Mouse (Mus musculus) intestine, embryonic 16.5 days (tissue): ENCODE results near the gene Hsf2bp. TPM values are rescaled to one million over a fixed set of nuclear protein-coding genes. Genes with fewer than 3 reads are reported as not detected.

Experiments used
- ATAC-seq: fragments of 200-750 bp; cut with Nextera tagmentation; 2 replicates; pipeline ENCODE4 v1.8.0; 2017; ENCODE audit warnings: moderate TSS enrichment, moderate library complexity
- H3K27ac ChIP-seq: fragments of 300-500 bp; sonication (generic); 2 replicates; pipeline ENCODE4 v1.5.1; 2014; ENCODE audit warnings: mild to moderate bottlenecking, low read length
- H3K27me3 ChIP-seq: fragments of 300-500 bp; sonication (generic); replicated peaks from 2 replicates; pipeline ENCODE4 v1.6.1; 2014; ENCODE audit warnings: low read length, control low read depth, mixed read lengths; ENCODE audit not compliant: control insufficient read depth, insufficient read depth
- H3K36me3 ChIP-seq: fragments of 300-500 bp; sonication (generic); 2 replicates; pipeline ENCODE4 v1.6.1; 2014; ENCODE audit warnings: low read length, control low read depth; ENCODE audit not compliant: control insufficient read depth, insufficient read depth
- H3K4me1 ChIP-seq: fragments of 300-500 bp; sonication (generic); 2 replicates; pipeline ENCODE4 v1.6.1; 2014; ENCODE audit warnings: low read length, control low read depth, mixed read lengths; ENCODE audit not compliant: control insufficient read depth, insufficient read depth
- H3K4me2 ChIP-seq: fragments of 300-500 bp; sonication (generic); 2 replicates; pipeline ENCODE4 v1.6.1; 2014; ENCODE audit warnings: low read depth, low read length, control low read depth
- H3K4me3 ChIP-seq: fragments of 300-500 bp; sonication (generic); 2 replicates; pipeline ENCODE4 v1.5.1; 2014; ENCODE audit warnings: mild to moderate bottlenecking, low read length
- H3K9ac ChIP-seq: fragments of 300-500 bp; sonication (generic); 2 replicates; pipeline ENCODE4 v1.6.1; 2014; ENCODE audit warnings: low read depth, low read length
- H3K9me3 ChIP-seq: fragments of 300-500 bp; sonication (generic); 2 replicates; pipeline ENCODE4 v1.6.1; 2016; ENCODE audit warnings: low read length, control low read depth; ENCODE audit not compliant: control insufficient read depth
- WGBS: fragments of 180-500 bp; shearing (Covaris S2); extraction: QIAGEN DNeasy Blood & Tissue Kit; methylation state at CpG from one replicate; pipeline ENCODE4 v1.1.7; 2014; 5-methylcytosine and 5-hydroxymethylcytosine counted together
- polyA plus RNA-seq: library from polyadenylated mRNA; unstranded; fragments of >200 nt; fragmentation: Nextera tagmentation; extraction: Ambion mirVana; gene quantifications from 2 replicates; pipeline ENCODE4 v1.2.1, GENCODE M21; 2015

The Hsf2bp gene
- polyA plus RNA-seq, 1 experiment from 2014 or later = 0.15 TPM

- Histone ChIP-seq H3K9ac (no peak overlapping the region), H3K9me3 (no peaks in the 10 kb centered on the region), H3K4me2 (no peak overlapping the region), H3K27ac (no peak overlapping the region), H3K4me3 (no peak overlapping the region), H3K27me3 (no peaks in the 10 kb centered on the region), H3K4me1 (peaks cover 7% of the 10 kb centered on the region; the same call in 1 of the 2 replicates), H3K36me3 (no peaks in the 10 kb centered on the region)
- 69% methylated on average over 5 of the region's 5 CpGs for WGBS
- peak; percentile 68; the same call in 1 of the 2 replicates for ATAC-seq
These were observed 73.9 kb downstream of the Hsf2bp start for GRCm38 (mm10) chr17:31962281-31962680.

DNA sequence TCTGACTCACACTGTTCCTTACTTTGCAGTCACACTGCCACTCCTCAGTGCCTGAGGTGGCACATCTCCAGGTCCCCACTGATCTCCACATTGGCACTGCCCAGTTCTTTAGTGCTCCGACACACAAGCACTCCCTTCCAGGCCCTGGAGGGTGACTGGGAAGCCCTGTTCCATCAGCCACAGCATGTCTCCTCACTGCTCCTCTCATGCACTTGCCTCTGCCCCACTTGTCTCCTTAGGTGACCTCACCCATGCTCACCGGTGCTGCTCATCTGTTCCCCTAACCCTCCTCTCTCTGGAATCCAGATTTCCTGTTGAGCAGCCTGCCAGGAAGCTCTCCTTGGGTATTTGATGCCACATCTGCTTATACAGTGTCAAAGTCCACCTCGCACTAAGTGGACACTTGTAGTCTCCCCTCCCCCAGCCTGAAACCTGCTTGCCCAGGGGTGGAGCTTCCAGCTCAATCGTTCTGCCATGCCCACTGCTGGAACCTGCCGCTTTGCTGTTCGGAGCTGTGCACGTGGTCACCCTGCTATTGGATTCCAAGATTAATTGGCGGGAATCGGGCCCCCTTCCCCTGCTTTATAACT, 81.5 kb downstream of the Hsf2bp start:
- Histone ChIP-seq H3K4me1 (no peaks in the 10 kb centered on the region), H3K4me3 (no peak overlapping the region), H3K27me3 (no peaks in the 10 kb centered on the region), H3K27ac (no peak overlapping the region), H3K36me3 (no peaks in the 10 kb centered on the region), H3K4me2 (no peak overlapping the region), H3K9me3 (no peaks in the 10 kb centered on the region), H3K9ac (no peak overlapping the region)
- 85% methylated on average over 9 of the region's 9 CpGs for WGBS
- no peak for ATAC-seq

DNA sequence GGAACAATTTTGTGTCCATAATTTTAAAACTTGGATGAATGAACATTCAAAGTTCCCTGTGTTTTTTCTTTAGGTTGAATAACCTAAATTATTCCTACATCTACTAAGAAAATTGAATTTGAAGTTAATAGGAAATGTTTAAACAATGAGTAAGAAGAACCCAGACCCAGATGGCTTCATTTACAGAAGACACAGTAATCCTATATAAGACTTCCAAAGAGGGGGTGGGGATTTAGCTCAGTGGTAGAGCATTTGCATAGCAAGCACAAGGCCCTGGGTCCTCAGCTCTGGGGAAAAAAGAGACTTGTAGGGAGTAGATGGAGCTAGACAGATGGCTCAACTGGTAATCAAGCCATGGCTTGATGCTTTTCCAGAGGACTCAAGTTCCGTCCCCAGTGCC, 87.1 kb downstream of the Hsf2bp start:
- H3K27me3 ChIP-seq = no peaks in the 10 kb centered on the region
- WGBS = 92% methylated on average over 1 of the region's 1 CpGs
- H3K9ac ChIP-seq = no peak overlapping the region
- no peak overlapping the region for H3K4me3 ChIP-seq
- no peaks in the 10 kb centered on the region for H3K9me3 ChIP-seq
- no peak for ATAC-seq
- no peak overlapping the region for H3K27ac ChIP-seq
- H3K4me1 ChIP-seq = no peaks in the 10 kb centered on the region
- H3K36me3 ChIP-seq = no peaks in the 10 kb centered on the region
- no peak overlapping the region for H3K4me2 ChIP-seq

DNA sequence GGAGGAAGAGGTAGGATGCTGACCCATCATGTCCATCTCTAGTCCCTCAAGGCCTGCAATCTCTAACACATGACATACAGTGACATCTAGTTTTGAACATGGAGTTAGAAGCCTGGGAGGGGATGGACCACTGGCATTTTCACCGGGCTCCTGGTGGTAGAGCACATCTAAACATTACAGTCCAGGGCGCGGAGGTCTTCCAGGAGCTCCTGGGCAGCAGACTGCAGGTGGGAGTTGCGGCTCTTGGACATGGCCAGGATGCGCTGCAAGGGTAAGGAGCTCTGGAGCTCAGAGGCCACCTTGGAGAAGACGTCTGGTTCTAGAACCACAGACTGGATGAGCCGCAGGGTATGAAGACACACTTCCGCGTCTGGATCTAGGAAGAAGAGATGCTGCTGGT, 89.7 kb downstream of the Hsf2bp start:
- Histone ChIP-seq H3K9me3 (no peaks in the 10 kb centered on the region), H3K4me3 (no peak overlapping the region), H3K4me2 (no peak overlapping the region), H3K4me1 (no peaks in the 10 kb centered on the region), H3K36me3 (no peaks in the 10 kb centered on the region), H3K9ac (no peak overlapping the region), H3K27me3 (no peaks in the 10 kb centered on the region), H3K27ac (no peak overlapping the region)
- WGBS = 93% methylated on average over 9 of the region's 9 CpGs
- ATAC-seq = no peak

DNA sequence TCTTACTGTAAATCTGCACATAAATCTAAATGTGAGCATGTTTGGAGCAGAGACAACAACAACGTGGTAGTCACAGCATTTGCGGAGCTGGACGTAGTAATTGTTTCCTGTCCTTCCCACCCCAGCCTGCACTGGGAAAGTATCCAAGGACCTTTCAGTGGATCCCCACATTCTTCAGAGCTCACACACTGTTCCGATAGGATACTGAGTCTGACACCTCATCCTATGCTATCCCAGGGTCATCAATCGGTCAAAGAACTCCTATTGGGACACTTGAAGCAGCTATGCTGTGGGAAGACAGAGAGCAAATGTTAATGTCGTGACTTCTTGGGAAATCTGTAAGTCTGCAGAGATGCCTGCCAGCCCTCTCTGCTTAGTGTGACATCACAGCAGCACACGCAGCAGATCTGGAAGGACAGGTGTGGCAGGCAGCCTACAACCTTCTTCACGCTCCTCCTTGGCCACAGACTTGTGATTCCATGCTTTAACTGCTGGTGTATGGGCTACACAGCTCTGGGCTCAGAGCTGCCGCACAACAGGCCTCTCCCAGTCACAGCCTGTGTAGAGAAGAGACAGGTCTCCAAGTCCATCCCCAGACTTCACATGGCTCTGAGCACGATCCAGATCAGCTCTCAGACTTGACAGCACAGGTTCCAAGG, 92.1 kb downstream of the Hsf2bp start:
- 51% methylated on average over 10 of the region's 10 CpGs for WGBS
- Histone ChIP-seq H3K4me1 (no peaks in the 10 kb centered on the region), H3K9me3 (no peaks in the 10 kb centered on the region), H3K9ac (no peak overlapping the region), H3K4me2 (no peak overlapping the region), H3K4me3 (no peak overlapping the region), H3K27ac (peak overlapping the region; percentile 23; the same call in 1 of the 2 replicates), H3K36me3 (no peaks in the 10 kb centered on the region), H3K27me3 (no peaks in the 10 kb centered on the region)
- ATAC-seq = peak; percentile 50

GRCm38 (mm10) chr17:31941616-31942015, 94.5 kb downstream of the Hsf2bp start:
- Histone ChIP-seq H3K9ac (no peak overlapping the region), H3K9me3 (no peaks in the 10 kb centered on the region), H3K4me2 (no peak overlapping the region), H3K27me3 (no peaks in the 10 kb centered on the region), H3K36me3 (no peaks in the 10 kb centered on the region), H3K4me1 (peaks cover 9% of the 10 kb centered on the region), H3K27ac (no peak overlapping the region), H3K4me3 (no peak overlapping the region)
- 61% methylated on average over 4 of the region's 4 CpGs for WGBS
- ATAC-seq = no peak

DNA sequence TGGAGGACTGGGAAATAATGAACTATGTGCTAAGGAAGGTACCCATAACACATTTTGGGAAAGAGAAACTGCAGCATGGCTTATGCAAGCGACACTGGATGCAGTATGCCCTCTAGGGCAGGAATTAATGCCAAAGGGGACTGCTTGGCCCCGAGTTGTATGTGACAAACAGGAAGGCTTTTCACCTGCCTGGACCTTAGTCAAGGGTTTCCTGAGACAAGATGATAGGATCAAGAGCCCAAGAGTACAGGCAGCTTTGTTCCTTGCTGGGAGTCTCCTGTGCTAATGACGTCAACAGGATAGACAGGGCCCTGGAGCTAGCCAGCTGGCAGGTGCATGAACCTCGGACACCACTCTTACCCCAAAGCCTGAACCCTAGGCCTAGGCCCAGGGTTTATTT, 95.5 kb downstream of the Hsf2bp start:
- no peak overlapping the region for H3K9ac ChIP-seq
- 83% methylated on average over 4 of the region's 4 CpGs for WGBS
- no peaks in the 10 kb centered on the region for H3K36me3 ChIP-seq
- no peak overlapping the region for H3K4me2 ChIP-seq
- H3K27me3 ChIP-seq = no peaks in the 10 kb centered on the region
- peaks cover 11% of the 10 kb centered on the region for H3K4me1 ChIP-seq
- no peak overlapping the region for H3K4me3 ChIP-seq
- ATAC-seq = no peak
- H3K9me3 ChIP-seq = no peaks in the 10 kb centered on the region
- no peak overlapping the region for H3K27ac ChIP-seq

- 0 out of 2 replicates have a peak overlapping the region, but pooled peaks have one; percentile 17 for H3K9ac ChIP-seq
- ATAC-seq = no peak
- no peak overlapping the region for H3K27ac ChIP-seq
- peaks cover 11% of the 10 kb centered on the region for H3K4me1 ChIP-seq
- H3K4me2 ChIP-seq = no peak overlapping the region
- H3K9me3 ChIP-seq = no peaks in the 10 kb centered on the region
- no peaks in the 10 kb centered on the region for H3K27me3 ChIP-seq
- no peaks in the 10 kb centered on the region for H3K36me3 ChIP-seq
- no peak overlapping the region for H3K4me3 ChIP-seq
- WGBS = 80% methylated on average over 16 of the region's 16 CpGs
These were observed 96.7 kb downstream of the Hsf2bp start for GRCm38 (mm10) chr17:31939292-31940060.

DNA sequence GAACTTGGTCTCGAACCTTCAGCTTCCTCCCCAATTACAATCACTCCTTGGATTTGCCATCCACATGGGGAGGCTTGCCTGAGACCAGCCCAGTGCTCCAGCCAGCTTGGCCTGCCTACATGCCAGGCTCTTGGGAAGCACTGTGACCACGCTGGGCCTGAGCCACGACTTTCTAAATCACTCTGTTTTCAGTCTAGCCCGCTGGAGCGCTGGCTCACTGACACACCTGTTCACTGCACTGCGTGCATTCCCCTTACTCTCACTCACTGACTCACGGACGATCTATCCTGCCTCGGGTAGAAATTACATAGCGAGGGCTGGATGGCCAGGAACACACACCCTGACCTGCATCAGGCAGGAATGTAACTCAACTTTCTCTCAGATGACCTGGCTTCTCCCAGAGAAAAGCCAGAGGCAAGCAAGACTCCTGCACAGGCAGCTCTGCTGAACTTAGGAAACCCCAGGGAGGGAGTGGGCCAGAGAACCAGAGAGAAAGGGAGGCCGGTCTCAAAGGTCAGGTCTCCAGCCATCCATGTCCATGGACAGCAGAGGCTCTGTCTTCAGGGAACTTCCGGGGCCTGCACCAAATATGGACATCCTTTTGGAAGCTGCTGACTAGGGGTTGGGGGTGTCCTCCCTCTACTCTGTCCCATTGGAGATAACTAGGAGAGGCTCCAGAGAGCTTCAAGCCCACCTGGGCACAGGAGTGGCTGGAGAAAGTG, 97.4 kb downstream of the Hsf2bp start:
- Histone ChIP-seq H3K9ac (peak overlapping the region; percentile 17; the same call in 1 of the 2 replicates), H3K4me3 (no peak overlapping the region), H3K4me1 (peaks cover 11% of the 10 kb centered on the region), H3K36me3 (no peaks in the 10 kb centered on the region), H3K27ac (no peak overlapping the region), H3K9me3 (no peaks in the 10 kb centered on the region), H3K27me3 (no peaks in the 10 kb centered on the region), H3K4me2 (no peak overlapping the region)
- 70% methylated on average over 12 of the region's 12 CpGs for WGBS
- ATAC-seq = no peak
